Comparison of ENCODE assay signal across 8 mouse cellular contexts in genomic region chr1:52306892-52307291, GRCm38 (mm10).
DNase-seq lines count a peak whose midpoint lies in the region; ATAC-seq and TF ChIP-seq lines count a peak whose summit lies in the region.

No protein-coding gene starts in this region.

- H3K4me3 ChIP-seq in gastrocnemius, adult 2 months, result no peak overlapping the region
- H3K4me3 ChIP-seq in cerebellum, adult 2 months (replicated peaks; ENCODE audit: insufficient read depth, low read depth, low read length), result no peak overlapping the region
- no peak overlapping the region for H3K4me3 ChIP-seq in hindbrain, embryonic 15.5 days

- H3K27ac ChIP-seq in gastrocnemius, adult 2 months, result no peak overlapping the region
- no peak overlapping the region for H3K27ac ChIP-seq in cerebellum, adult 2 months (ENCODE audit: insufficient read depth, low read length)
- H3K27ac ChIP-seq in hindbrain, embryonic 15.5 days (replicated peaks), result 0 out of 2 replicates have a peak overlapping the region, but pooled peaks have one; percentile 20

- peak; percentile 58 for TF ChIP-seq CTCF in gastrocnemius, adult 2 months (IDR thresholded peaks at IDR 0.05)
- TF ChIP-seq CTCF in cerebellum, adult 2 months (IDR thresholded peaks at IDR 0.05; ENCODE audit: borderline replicate concordance, insufficient read depth, low read depth, low read length), result peak; percentile 17; the same call in 1 of the 2 replicates

- H3K9ac ChIP-seq in hindbrain, embryonic 15.5 days, result no peak overlapping the region

- no peak overlapping the region for H3K4me2 ChIP-seq in hindbrain, embryonic 15.5 days

- intact Hi-C loops in gastrocnemius, adult 2 months (cut with DNase I), result no loop called here

- no peak for ATAC-seq in hindbrain, embryonic 15.5 days (ENCODE audit: low FRiP score, low read depth)
- peak; percentile 81 for ATAC-seq in megakaryocyte progenitor cell, adult 5-6 weeks (replicated peaks; ENCODE audit: poor library complexity)
- ATAC-seq in inflammation-experienced regulatory T-cells, adult 6 months, result no peak

- H3K27me3 ChIP-seq in cerebellum, adult 2 months (ENCODE audit: control insufficient read depth, insufficient read depth, low read length), result no peaks in the 10 kb centered on the region
- H3K27me3 ChIP-seq in hindbrain, embryonic 15.5 days, result no peaks in the 10 kb centered on the region

- 67% methylated on average over 6 of the region's 6 CpGs for WGBS in cerebellum, adult 2 months
- 49% methylated on average over 6 of the region's 6 CpGs for WGBS in hindbrain, embryonic 15.5 days

- TF ChIP-seq POLR2A in cerebellum, adult 2 months (IDR thresholded peaks at IDR 0.05; ENCODE audit: borderline replicate concordance, insufficient read depth, low read length), result no peak

- no peaks in the 10 kb centered on the region for H3K36me3 ChIP-seq in hindbrain, embryonic 15.5 days

- H3K4me1 ChIP-seq in cerebellum, adult 2 months (ENCODE audit: control insufficient read depth, insufficient read depth, low read length), result no peaks in the 10 kb centered on the region
- 0 out of 2 replicates have a peak, but pooled peaks cover 6% of the 10 kb centered on the region for H3K4me1 ChIP-seq in hindbrain, embryonic 15.5 days (replicated peaks)

- no peaks in the 10 kb centered on the region for H3K9me3 ChIP-seq in hindbrain, embryonic 15.5 days

- peak; percentile 37 for DNase-seq in gastrocnemius, adult 2 months
- DNase-seq in gastrocnemius, adult 8-10 months (ENCODE audit: low spot score in 2 of 2), result no peak
- peak; percentile 16 for DNase-seq in ovary, postnatal 14 days (ENCODE audit: low spot score)
- DNase-seq in ovary, adult 18-20 months (ENCODE audit: low spot score), result no peak
- DNase-seq in cerebellum, adult 2 months, result peak; percentile 20 to 26

Comparison
In these comparisons a context has a peak if more than half of its experiments do, and no peak if none do; other contexts are left out.
1. DNase-seq: peak in gastrocnemius, adult 2 months (single experiment), ovary, postnatal 14 days (single experiment) and cerebellum, adult 2 months (2 of 2); none in gastrocnemius, adult 8-10 months (0 of 2) and ovary, adult 18-20 months (single experiment).